Mouse (Mus musculus) left cerebral cortex, postnatal 25 days (tissue): ENCODE results near the gene Igsf3. TPM values are rescaled to one million over a fixed set of nuclear protein-coding genes. Genes with fewer than 3 reads are reported as not detected.

Experiments
- DNase-seq, 2 experiments: peaks; one replicate each; pipeline ENCODE4 v3.0.0; 2022; ENCODE audit warnings: low spot score in 2 of 2, mixed read lengths in 1 of 2
- intact Hi-C: fragments of 180-260 bp; cut with DNase I; formaldehyde crosslinking; loops from one replicate; pipeline ENCODE4 v1.15.1; 2025
- total RNA-seq, 2 experiments: library from RNA; stranded (reverse); gene quantifications; 2 replicates each; pipeline ENCODE4 v1.2.3; 2021

The Igsf3 gene
- total RNA-seq, 2 experiments from 2014 or later, result 21.4 to 22.0 TPM

GRCm38 (mm10) chr3:101429982-101430754 lies 53.3 kb downstream of the Igsf3 start:
- DNase-seq, result no peak
- intact Hi-C loops, result no loop called here

- intact Hi-C loops, result no loop called here
- no peak for DNase-seq
Observed at GRCm38 (mm10) chr3:101430755-101431115, 53.9 kb downstream of the Igsf3 start.

GRCm38 (mm10) chr3:101435672-101436071 lies 58.8 kb downstream of the Igsf3 start:
- intact Hi-C loops, result no loop called here
- no peak for DNase-seq

GRCm38 (mm10) chr3:101436469-101436868 lies 59.6 kb downstream of the Igsf3 start:
- DNase-seq, result no peak
- intact Hi-C loops, result no loop called here

- no peak for DNase-seq
- intact Hi-C loops, result no loop called here
Observed at GRCm38 (mm10) chr3:101437021-101437563, 60.2 kb downstream of the Igsf3 start.

- intact Hi-C loops, result no loop called here
- peak in 1 of 2 experiments; percentile 50 for DNase-seq
Observed at GRCm38 (mm10) chr3:101443265-101443881, 66.5 kb downstream of the Igsf3 start.

GRCm38 (mm10) chr3:101444437-101444836 lies 67.6 kb downstream of the Igsf3 start:
- intact Hi-C loops, result no loop called here
- DNase-seq, result no peak

GRCm38 (mm10) chr3:101447239-101447638 lies 70.4 kb downstream of the Igsf3 start:
- intact Hi-C loops, result no loop called here
- no peak for DNase-seq

GRCm38 (mm10) chr3:101448765-101449164 lies 71.9 kb downstream of the Igsf3 start:
- intact Hi-C loops, result no loop called here

GRCm38 (mm10) chr3:101450811-101451428 lies 74.0 kb downstream of the Igsf3 start:
- no peak for DNase-seq
- intact Hi-C loops, result no loop called here

More at GRCm38 (mm10) chr3:101448765-101449164, 71.9 kb downstream of the Igsf3 start:
- DNase-seq, result peak; percentile 58 to 77

- intact Hi-C loops, result no loop called here
Observed at GRCm38 (mm10) chr3:101460618-101461017, 83.7 kb downstream of the Igsf3 start.

GRCm38 (mm10) chr3:101461046-101461445 lies 84.2 kb downstream of the Igsf3 start:
- intact Hi-C loops, result no loop called here
- no peak for DNase-seq

More at GRCm38 (mm10) chr3:101460618-101461017, 83.7 kb downstream of the Igsf3 start:
- DNase-seq, result no peak

- intact Hi-C loops, result loop anchor here (1.0 to 2.0 kb wide), 3 partner anchors 90 to 487 kb away; no protein-coding TSS in a partner anchor
- peak in 1 of 2 experiments; percentile 24 for DNase-seq
Observed at GRCm38 (mm10) chr3:101461816-101462215, 84.9 kb downstream of the Igsf3 start.

- DNase-seq, result peak; percentile 82 to 90
- intact Hi-C loops, result loop anchor here (1.0 to 2.0 kb wide), 3 partner anchors 90 to 487 kb away; no protein-coding TSS in a partner anchor
Observed at GRCm38 (mm10) chr3:101462294-101462693, 85.4 kb downstream of the Igsf3 start.

GRCm38 (mm10) chr3:101463491-101463890 lies 86.6 kb downstream of the Igsf3 start:
- intact Hi-C loops, result loop anchor here (2.0 kb wide), 1 partner anchor 489 kb away; no protein-coding TSS in a partner anchor
- no peak for DNase-seq

GRCm38 (mm10) chr3:101469675-101470074 lies 92.8 kb downstream of the Igsf3 start:
- intact Hi-C loops, result no loop called here
- DNase-seq, result no peak

- intact Hi-C loops, result no loop called here
- no peak for DNase-seq
Observed at GRCm38 (mm10) chr3:101471881-101472280, 95.0 kb downstream of the Igsf3 start.

- DNase-seq, result no peak
- intact Hi-C loops, result no loop called here
Observed at GRCm38 (mm10) chr3:101481951-101482350, 105.1 kb downstream of the Igsf3 start.

- DNase-seq, result no peak
- intact Hi-C loops, result no loop called here
Observed at GRCm38 (mm10) chr3:101483256-101483983, 106.5 kb downstream of the Igsf3 start.
